Mouse (Mus musculus) heart, postnatal 0 days (tissue): ENCODE data around the gene Dok4. TPM values are rescaled to one million over a fixed set of nuclear protein-coding genes. Genes with fewer than 3 reads are reported as not detected.

Experiments
- ATAC-seq: fragments of 200-750 bp; cut with Nextera tagmentation; 2 replicates; pipeline ENCODE4 v1.8.0; 2017; ENCODE audit warnings: low read depth, moderate number of reproducible peaks, moderate library complexity; ENCODE audit not compliant: insufficient read depth
- DNase-seq: peaks from one replicate; pipeline ENCODE4 v3.0.0-alpha.2; 2016; ENCODE audit warnings: low spot score
- H3K27ac ChIP-seq: fragments of 300-500 bp; sonication (generic); 2 replicates; pipeline ENCODE4 v1.5.1; 2014; ENCODE audit warnings: low read depth, mild to moderate bottlenecking
- H3K27me3 ChIP-seq: fragments of 300-500 bp; sonication (generic); 2 replicates; pipeline ENCODE4 v1.6.1; 2014; ENCODE audit warnings: low read length, mixed read lengths; ENCODE audit not compliant: control insufficient read depth, insufficient read depth
- H3K36me3 ChIP-seq: fragments of 300-500 bp; sonication (generic); replicated peaks from 2 replicates; pipeline ENCODE4 v1.6.1; 2014; ENCODE audit warnings: low read length, mixed read lengths; ENCODE audit not compliant: control insufficient read depth, insufficient read depth
- H3K4me1 ChIP-seq: fragments of 300-500 bp; sonication (generic); 2 replicates; pipeline ENCODE4 v1.6.1; 2014; ENCODE audit warnings: antibody characterized with exemption; ENCODE audit not compliant: control insufficient read depth, insufficient read depth
- H3K4me2 ChIP-seq: fragments of 300-500 bp; sonication (generic); 2 replicates; pipeline ENCODE4 v1.6.1; 2014; ENCODE audit warnings: low read depth, mild to moderate bottlenecking, low read length, moderate library complexity
- H3K4me3 ChIP-seq: fragments of 300-500 bp; sonication (generic); 2 replicates; pipeline ENCODE4 v1.5.1; 2014; ENCODE audit warnings: low read depth, low read length
- H3K9ac ChIP-seq: fragments of 300-500 bp; sonication (generic); replicated peaks from 2 replicates; pipeline ENCODE4 v1.6.1; 2014; ENCODE audit warnings: low read depth, low read length, mixed read lengths
- H3K9me3 ChIP-seq: fragments of 300-500 bp; sonication (generic); replicated peaks from 2 replicates; pipeline ENCODE4 v1.6.1; 2016; ENCODE audit warnings: low read length; ENCODE audit not compliant: control insufficient read depth
- CTCF ChIP-seq: IDR thresholded peaks from 2 replicates; pipeline ENCODE4 v1.5.1; 2016; ENCODE audit warnings: antibody characterized with exemption, control low read depth, low read depth
- EP300 ChIP-seq: IDR thresholded peaks from 2 replicates; pipeline ENCODE4 v1.6.1; 2016; ENCODE audit warnings: antibody characterized with exemption, low read depth
- WGBS: fragments of 180-500 bp; shearing (Covaris S2); extraction: QIAGEN DNeasy Blood & Tissue Kit; methylation state at CpG from one replicate; pipeline ENCODE4 v1.1.7; 2014; 5-methylcytosine and 5-hydroxymethylcytosine counted together
- polyA plus RNA-seq: library from polyadenylated mRNA; unstranded; fragments of >200 nt; fragmentation: Nextera tagmentation; extraction: Ambion mirVana; gene quantifications from 2 replicates; pipeline ENCODE4 v1.2.1, GENCODE M21; 2015
- total RNA-seq: library from RNA; depleted of rRNA; stranded (reverse); fragments of >200 nt; gene quantifications from 2 replicates; pipeline ENCODE4 v1.2.3, GENCODE M21; 2014; ENCODE audit warnings: low replicate concordance

Dok4 gene
- total and polyA plus RNA-seq, 2 experiments from 2014 or later = 28.7 to 43.4 TPM

DNA sequence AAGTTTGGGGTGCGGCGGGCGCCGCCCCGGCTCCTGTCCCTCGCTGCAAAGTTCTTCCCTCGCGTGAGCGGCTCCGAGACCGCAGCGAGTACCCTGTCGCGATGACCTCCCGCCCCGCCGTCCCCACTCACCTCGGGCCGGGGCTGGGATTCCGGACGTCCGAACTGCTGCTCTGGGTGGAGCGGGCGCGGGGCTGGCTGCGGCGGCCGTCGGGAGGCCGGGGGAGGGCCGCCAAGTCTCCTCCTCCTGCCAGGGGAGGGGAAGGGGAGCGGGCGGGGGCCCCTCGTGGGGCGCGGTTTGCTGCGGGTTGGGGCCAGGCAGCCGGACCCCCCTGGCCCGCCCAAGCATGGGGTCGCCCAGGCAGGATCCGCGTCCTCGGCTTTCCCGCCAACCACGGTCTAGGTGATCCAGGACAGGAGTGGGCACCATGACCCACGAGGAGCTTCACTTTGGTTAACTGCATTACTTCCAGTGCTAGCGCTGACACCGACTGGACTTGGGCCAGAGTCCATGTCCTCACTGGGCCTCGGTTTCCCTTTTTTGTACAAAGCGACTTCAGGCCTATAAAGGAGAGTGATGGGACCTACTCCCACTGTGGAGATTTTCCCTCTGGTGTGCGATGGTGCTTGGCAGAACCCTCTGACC, 41.8 kb upstream of the Dok4 start, which contains the start of gene Ccdc102a:
Gene Ccdc102a, minus strand, starts transcription at position 248 of the 645 bp plus-strand sequence.
- TF ChIP-seq EP300 = no peak
- no peak for TF ChIP-seq CTCF
- DNase-seq (no peak), ATAC-seq (peak; percentile 62)
- Histone ChIP-seq H3K4me1 (peaks cover 40% of the 10 kb centered on the region), H3K9me3 (no peaks in the 10 kb centered on the region), H3K36me3 (peaks cover 5% of the 10 kb centered on the region), H3K27ac (peak within 1 kb of the TSS; percentile 86), H3K27me3 (no peaks in the 10 kb centered on the region), H3K4me2 (peak within 1 kb of the TSS; percentile 89), H3K4me3 (peak within 1 kb of the TSS; percentile 83), H3K9ac (peak within 1 kb of the TSS; percentile 83)
- WGBS = 2% methylated on average over 47 of the region's 51 CpGs

- TF ChIP-seq CTCF (peak; percentile 73), EP300 (no peak)
- no peaks in the 10 kb centered on the region for H3K9me3 ChIP-seq
- peaks cover 36% of the 10 kb centered on the region for H3K4me1 ChIP-seq
- H3K9ac ChIP-seq = peak overlapping the region; percentile 83
- DNase-seq = peak; percentile 95
- no peaks in the 10 kb centered on the region for H3K27me3 ChIP-seq
- peak overlapping the region; percentile 83 for H3K4me3 ChIP-seq
- H3K27ac ChIP-seq = peak overlapping the region; percentile 86
- peak; percentile 97 for ATAC-seq
- peaks cover 11% of the 10 kb centered on the region for H3K36me3 ChIP-seq
- peak overlapping the region; percentile 89 for H3K4me2 ChIP-seq
- under 1% methylated on average over 25 of the region's 27 CpGs for WGBS
These were observed 41.2 kb upstream of the Dok4 start for GRCm38 (mm10) chr8:94917352-94917751.

DNA sequence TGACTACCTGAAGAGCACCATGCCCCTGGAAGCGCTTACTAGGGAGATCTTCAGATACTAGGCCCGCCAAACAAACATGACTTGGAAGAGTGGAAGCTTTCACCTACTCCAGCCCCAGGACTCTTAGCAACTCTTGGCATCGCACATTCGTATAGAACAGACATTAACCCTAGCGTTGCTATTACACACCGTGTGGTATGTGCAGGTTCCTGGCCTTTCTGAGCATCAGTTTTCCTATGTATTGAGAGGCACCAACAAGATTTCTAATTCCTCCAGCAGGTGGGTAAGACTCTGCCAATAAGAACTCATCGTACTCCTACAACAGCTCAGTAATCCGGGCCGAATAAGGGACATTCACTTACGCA, 40.8 kb upstream of the Dok4 start:
- WGBS = 5% methylated on average over 10 of the region's 10 CpGs
- ATAC-seq = no peak

GRCm38 (mm10) chr8:94916311-94916959, 40.3 kb upstream of the Dok4 start:
- DNase-seq (no peak), ATAC-seq (no peak)
- peaks cover 28% of the 10 kb centered on the region for H3K4me1 ChIP-seq
- no peaks in the 10 kb centered on the region for H3K9me3 ChIP-seq
- H3K4me3 ChIP-seq = peak overlapping the region; percentile 83
- 48% methylated on average over 9 of the region's 9 CpGs for WGBS
- peak overlapping the region; percentile 83 for H3K9ac ChIP-seq
- peak overlapping the region; percentile 69; the same call in 1 of the 2 replicates for H3K27ac ChIP-seq
- H3K36me3 ChIP-seq = peaks cover 13% of the 10 kb centered on the region
- no peaks in the 10 kb centered on the region for H3K27me3 ChIP-seq
- no peak for TF ChIP-seq EP300
- TF ChIP-seq CTCF = no peak
- peak overlapping the region; percentile 89 for H3K4me2 ChIP-seq

More for the DNA sequence above, 40.8 kb upstream of the Dok4 start:
- Histone ChIP-seq H3K27me3 (no peaks in the 10 kb centered on the region), H3K9ac (peak overlapping the region; percentile 83), H3K9me3 (no peaks in the 10 kb centered on the region), H3K27ac (peak overlapping the region; percentile 69), H3K4me3 (peak overlapping the region; percentile 83), H3K4me1 (peaks cover 32% of the 10 kb centered on the region), H3K4me2 (peak overlapping the region; percentile 89), H3K36me3 (peaks cover 13% of the 10 kb centered on the region)
- TF ChIP-seq CTCF (no peak), EP300 (no peak)
- DNase-seq = no peak

DNA sequence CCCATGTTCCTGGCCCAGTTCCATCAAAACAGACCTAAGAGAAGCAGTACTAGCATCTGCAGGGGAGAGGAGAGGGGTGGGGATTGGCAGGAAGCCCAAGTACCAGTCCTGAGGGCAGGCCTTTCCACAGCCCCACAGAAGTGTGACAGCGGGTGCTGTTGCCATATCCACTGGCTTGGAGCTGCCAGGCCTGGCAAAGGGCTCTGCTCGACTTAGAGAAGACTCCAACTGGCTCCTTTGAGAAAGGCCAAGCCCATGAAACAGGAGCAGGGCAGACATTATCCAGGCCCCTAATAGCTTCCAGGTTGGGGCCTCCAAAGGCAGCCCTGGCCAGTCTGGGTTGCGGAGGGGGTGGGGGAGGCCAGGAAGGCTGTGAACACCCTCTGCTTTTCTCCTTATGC, 38.6 kb upstream of the Dok4 start:
- TF ChIP-seq CTCF (no peak), EP300 (no peak)
- H3K4me3 ChIP-seq = no peak overlapping the region
- DNase-seq = peak; percentile 47

More for the DNA sequence above, 38.6 kb upstream of the Dok4 start:
- Histone ChIP-seq H3K9me3 (no peaks in the 10 kb centered on the region), H3K36me3 (peaks cover 19% of the 10 kb centered on the region), H3K9ac (no peak overlapping the region; the same call in 1 of the 2 replicates), H3K27ac (peak overlapping the region; percentile 41; the same call in 1 of the 2 replicates), H3K27me3 (no peaks in the 10 kb centered on the region), H3K4me1 (peaks cover 28% of the 10 kb centered on the region), H3K4me2 (peak overlapping the region; percentile 21)
- 18% methylated on average over 3 of the region's 3 CpGs for WGBS
- ATAC-seq = no peak
